Mouse (Mus musculus) monocyte, adult 2 months (primary cell): ENCODE measurements around the gene Mfsd6.

Experiments used
- DNase-seq, 2 experiments: peaks; one replicate each; pipeline ENCODE4 v3.0.0; 2022; ENCODE audit warnings: low spot score in 2 of 2, low read depth in 1 of 2

The Mfsd6 gene

DNA sequence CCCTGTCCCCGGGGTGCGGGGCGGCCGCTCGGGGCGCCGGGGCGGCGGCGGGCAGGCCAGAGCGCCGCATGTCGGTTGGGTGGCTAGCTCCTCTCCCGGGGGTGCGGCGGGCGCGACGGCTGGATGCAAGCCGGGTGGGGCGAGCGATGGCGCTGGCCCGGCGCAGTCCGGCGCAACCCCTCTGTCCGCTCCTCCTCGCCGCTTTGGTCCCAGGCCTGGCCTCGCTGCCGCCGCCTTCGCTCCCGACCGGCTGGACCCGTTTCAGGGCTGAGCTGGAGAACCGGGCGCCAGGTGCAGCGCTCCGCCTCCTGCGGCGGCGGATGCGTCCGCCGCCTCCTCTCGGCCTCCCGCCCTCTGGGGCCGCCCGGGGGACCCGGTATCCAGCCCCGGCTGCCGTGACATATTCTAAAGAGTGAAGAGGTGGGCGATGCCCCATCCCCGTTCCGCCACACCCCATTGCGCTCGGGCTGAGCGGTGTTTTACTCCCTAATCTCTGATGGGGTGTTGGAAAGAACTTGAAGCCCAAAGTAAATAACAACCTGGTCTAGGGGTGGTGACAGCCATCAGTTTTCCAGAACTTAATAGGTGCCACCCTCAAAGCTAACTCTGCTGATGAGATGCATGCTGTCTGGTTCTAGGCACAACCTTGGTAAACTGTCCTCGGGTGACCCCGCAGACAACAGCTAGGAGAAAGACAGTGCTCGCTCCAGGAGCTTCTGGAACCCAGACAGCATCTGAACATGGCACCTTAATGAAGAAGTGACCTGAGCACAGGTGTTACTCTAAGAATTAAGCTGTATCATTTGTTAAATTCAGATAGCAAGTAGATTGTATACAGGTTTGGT, at the start of gene Mfsd6:
Gene Mfsd6 (minus strand): TSS at position 407 of the 845 bp plus-strand sequence.
- no peak for DNase-seq

GRCm38 (mm10) chr1:52765176-52766111, 38.2 kb upstream of the Mfsd6 start:
- no peak for DNase-seq

DNA sequence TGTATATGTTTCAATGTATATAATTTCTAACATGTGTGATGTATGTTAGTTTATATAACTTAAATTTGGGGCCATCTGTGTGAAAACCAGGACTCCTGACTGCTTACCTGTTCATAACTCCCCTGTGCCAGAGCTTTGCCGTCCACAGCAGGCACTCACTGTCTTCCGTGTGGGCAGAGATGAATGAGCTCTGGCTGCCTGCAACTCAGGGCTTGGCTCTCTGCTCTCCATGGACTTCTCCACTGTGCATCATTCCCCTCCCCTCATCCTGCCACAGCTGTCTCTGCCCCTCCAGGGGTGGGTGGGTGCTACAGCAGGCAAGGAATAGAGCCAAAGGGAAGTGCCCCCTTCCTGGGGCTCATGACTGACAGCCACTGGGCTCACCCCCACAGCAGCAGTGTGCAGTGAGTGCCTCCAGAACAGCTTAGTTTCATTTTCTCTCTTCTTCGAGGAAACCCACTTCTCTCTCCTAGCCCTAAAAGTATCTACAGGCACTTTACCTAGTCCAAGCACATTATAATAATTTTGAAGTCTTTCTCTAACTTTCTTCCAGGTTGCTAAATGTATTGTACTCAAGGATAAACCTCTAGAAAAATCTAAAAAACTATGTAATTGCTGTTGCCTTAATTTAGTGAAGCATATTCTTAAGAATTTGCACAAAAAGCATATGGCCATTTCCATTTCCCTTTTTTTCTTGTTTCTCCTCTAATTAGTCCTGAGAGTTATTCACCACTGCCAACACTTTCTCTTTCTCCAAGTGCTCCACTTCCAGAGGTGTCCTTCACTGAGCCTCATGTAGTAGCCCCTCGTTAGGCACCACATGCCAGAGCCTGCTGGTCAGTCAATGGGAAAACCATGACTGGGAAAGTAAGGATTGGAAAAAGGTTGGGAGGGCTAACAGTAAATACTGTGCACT, 36.9 kb upstream of the Mfsd6 start:
- no peak for DNase-seq

GRCm38 (mm10) chr1:52758174-52758573, 30.9 kb upstream of the Mfsd6 start:
- no peak for DNase-seq

GRCm38 (mm10) chr1:52754331-52754730, 27.1 kb upstream of the Mfsd6 start:
- DNase-seq: no peak

DNA sequence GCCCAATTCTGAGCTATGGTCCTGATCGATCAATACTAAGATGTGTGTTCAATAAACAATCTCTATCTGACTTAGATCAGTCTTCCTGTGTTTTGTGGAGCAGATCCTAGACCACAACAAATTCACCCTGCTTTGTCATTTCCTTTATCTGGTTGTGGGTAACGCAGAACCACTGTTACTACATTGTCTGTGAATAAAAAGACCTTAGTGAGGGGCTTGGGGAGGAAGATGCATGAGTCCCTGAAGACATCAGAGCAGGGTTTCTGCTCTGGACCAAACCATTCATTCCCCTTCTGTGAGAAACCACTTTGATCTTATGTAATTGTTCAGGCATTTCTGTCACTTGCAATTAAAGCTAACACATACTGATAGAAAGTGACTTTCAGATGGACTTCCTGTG, 26.6 kb upstream of the Mfsd6 start:
- DNase-seq: no peak

GRCm38 (mm10) chr1:52752706-52753105, 25.4 kb upstream of the Mfsd6 start:
- DNase-seq: no peak

GRCm38 (mm10) chr1:52751634-52752033, 24.4 kb upstream of the Mfsd6 start:
- no peak for DNase-seq

DNA sequence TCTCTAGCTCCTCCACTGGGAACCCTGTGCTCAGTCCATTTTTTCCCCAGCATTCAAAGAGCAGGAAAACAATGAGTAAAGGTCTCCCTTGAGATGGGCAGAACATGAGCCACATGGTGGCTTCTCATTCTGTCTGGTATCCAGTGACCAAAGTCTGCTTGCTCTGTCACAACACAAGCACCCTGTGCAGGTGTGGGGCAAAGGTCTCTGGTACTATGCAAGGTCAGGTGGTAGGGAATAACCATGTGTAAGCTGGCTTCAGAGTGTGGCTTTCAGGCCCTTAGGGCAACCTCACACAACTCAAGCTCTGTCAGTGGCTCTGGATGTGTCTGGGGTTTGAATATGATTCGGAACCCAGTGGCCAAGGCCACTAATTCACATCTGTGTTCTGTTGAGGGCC, 22.7 kb upstream of the Mfsd6 start:
- DNase-seq: no peak

DNA sequence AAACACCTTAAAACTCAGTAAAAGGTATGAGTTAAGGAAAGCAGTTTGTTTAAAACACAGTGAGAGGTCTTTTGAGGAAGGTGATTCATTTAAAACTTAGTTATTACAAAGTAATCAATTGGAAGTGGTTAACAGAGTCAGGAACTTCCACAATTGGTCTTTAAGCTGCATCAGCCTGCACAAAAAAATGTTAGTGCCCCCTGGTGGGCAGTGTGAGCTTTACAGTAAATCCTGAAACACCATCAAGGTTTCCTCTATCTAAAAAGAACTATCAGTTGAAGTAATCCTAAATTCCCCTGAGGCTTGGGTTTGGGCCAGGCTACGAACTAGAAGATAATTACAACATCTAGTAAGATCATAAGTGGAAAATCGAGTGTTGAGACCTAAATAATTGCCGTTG, 21.0 kb upstream of the Mfsd6 start:
- DNase-seq: peak in 1 of 2 experiments; percentile 43

GRCm38 (mm10) chr1:52742567-52742966, 15.3 kb upstream of the Mfsd6 start:
- no peak for DNase-seq

GRCm38 (mm10) chr1:52734208-52734607, 6.9 kb upstream of the Mfsd6 start:
- DNase-seq: no peak

DNA sequence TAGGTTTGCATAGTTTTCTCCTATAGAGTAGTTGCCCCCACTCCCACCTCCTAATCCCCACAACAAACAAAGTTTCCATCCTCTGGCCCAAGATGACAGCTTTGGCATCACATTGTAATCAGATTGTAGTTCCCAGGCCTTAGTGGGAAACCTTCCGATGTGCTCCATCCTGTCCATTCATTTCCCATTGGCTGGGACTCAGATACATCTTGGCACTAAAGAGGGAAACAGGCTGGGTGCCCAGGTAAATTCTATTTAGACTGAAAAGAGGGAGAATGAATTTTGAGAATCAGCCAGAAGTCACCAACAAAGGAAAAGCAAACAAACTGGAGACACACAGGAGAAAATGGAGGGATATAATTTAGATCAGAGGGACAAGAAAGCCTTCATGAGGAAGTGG, 3.0 kb upstream of the Mfsd6 start:
- DNase-seq: no peak

DNA sequence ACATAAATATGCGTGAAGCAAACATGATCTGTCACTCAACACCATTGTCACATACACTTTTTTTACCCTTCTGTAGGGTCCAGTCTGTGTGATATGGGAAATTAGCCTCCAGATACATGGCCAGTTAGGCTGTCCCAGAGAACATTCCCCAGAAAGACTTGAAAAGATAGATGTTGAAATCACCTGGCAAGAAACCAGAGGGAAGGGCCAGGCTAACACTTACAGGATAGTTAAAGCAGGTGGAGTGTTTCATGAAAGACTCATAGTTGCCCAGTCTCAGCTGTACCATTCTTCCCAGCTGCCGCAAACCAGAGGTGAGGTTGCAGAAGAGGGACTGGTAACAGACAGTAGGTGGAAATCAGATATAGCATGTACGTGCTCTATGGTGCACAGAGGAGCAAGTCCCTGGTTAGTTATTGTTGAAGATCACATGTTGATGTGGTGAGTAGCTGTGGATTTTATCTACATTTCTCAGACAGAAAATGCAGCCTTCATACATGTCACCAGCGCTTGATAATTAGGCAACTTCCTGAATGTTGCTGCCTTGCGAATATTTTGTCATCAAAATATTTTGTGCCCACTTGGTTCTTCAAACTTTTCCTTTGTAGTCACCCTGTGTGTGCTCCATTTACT, 1.7 kb upstream of the Mfsd6 start:
- DNase-seq: no peak

GRCm38 (mm10) chr1:52726371-52727055, 749 bp downstream of the Mfsd6 start:
- DNase-seq: peak in 1 of 2 experiments; percentile 49

- peak; percentile 46 to 52 for DNase-seq
Measured at GRCm38 (mm10) chr1:52722586-52722985, 4.7 kb downstream of the Mfsd6 start.

DNA sequence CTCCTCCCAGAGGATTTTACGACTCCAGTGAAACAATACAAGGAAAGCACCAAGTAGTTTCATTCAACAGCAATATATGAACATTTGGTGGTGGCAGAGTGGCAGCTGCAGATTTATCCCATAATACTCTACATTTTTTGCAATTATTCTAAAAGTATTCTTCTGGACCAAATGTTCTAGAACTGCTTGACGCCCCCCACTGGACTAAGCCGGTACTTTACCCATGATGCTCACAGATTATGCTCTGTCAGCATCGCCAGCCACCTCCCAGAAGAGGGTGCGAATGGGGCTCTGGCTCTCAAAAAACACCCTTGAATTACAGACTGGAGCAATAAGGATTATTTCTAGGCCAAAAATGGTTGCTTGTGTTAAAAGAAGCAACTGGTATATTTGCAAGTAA, 8.2 kb downstream of the Mfsd6 start:
- no peak for DNase-seq

DNA sequence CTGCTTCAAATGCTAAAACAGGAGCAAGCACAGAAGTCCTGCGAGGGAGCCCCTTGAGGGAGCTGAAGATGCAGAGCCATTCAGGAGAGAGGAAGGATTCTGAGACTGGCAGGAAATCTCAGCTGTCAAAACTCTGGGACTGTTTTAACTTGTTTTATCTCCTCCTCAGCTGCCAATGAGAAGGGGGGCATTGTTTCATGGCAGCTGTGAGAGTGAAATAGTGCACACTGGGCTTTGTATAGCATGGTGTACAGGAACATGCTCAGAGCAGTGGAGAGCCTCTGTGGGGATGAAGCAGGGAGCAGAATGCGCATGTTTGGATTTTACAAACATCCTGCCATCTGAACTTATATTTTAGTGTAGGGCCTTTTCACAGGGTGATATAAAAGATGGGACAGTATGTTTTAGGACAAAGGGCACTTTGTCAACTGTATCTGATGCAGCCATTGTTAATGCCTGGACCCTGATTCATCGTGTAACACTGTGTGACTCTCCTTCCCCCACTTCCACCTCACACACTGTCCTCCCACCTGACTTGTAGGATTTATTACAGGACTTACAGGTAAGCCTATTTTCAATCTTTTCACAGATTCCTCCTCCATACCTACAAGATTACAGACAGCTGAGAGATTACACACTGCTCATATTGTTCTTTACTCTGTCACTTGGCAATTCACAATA, 9.1 kb downstream of the Mfsd6 start:
- no peak for DNase-seq

DNA sequence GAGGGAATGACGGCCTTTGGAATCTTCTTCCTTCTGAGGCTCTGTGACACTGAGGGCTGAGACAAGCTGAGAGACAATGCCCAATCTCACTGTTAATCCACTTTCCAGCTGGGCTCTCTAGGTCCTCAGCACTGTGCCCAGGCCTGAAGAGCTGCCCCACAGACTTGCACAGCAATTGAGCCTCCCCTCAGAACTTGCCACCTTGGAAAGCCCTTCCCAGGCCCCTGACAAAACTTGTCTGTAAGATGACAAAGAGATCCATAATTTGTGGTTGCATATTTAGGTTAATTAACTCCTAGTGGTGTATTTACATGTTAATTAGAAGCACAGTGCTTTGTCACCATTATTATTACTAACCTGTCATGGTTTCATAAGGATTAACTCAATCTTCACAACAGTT, 12.8 kb downstream of the Mfsd6 start:
- no peak for DNase-seq
